Mouse (Mus musculus) ovary, postnatal 14 days (tissue): ENCODE results near the gene Tut7.
"Not testable (repeated sequence)": the region's sequence is repeated elsewhere in the genome, so short reads cannot be mapped to it uniquely, and the experiment has no call there.

Experiments
- DNase-seq: peaks from one replicate; pipeline ENCODE4 v3.0.0; 2022; ENCODE audit warnings: low spot score

Tut7 gene

DNA sequence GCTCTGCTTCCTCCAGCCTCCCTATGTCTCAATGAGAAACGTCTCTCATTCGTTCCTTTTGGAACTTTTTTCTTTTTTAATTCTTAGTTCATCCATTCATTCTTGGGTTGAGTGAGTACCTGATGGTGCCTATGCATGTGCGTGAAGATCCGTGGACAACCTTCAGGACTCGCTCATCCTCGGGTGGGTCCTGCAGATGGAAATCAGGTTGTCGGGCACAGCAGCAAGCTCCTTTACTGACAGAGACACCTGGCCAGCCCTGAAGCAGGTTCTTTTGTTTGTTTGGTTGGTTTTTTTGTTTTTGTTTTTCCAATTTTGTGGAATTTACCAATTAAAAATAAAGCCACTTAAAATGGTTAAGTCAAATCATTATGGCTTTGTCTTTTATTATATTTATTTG, 9.9 kb upstream of the Tut7 start:
- no peak for DNase-seq

DNA sequence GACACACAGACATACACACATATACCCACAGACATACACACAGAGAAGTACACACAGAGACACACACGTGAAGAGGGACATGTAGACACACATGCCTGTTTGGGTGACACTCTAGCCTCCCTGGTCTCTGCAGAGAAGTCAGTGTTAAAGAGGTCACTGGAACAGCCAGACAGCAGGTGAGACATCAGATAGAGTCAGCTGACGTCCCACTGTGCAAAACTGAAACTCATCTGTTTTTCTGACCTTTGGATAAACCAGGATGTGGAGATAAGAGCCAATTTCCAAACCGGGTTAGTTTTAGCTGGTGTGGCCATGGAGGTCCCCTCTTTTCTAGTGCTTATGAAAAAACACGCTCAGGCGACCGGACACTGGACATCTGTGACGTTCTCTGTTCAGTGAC, 9.5 kb upstream of the Tut7 start:
- DNase-seq, result no peak

DNA sequence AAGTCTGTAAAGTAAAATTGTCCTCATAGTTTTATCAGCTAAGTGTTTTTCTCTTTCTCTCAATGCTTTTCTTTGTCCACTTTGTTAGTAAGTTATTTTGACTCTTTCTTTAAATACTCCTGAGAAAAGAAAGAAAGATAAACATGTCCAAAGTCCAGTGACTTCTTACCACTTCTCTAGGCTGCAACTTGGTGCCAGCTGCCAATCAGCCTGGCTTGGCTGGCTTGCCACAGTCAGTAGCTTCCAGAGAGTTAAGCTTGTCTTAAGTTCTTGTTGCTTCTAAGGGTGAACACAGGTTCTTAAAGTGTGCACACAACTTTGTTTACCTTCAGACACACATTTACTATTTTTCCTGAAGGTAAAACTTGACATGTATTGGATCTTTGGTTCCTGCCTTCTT, 3.0 kb upstream of the Tut7 start:
- no peak for DNase-seq

DNA sequence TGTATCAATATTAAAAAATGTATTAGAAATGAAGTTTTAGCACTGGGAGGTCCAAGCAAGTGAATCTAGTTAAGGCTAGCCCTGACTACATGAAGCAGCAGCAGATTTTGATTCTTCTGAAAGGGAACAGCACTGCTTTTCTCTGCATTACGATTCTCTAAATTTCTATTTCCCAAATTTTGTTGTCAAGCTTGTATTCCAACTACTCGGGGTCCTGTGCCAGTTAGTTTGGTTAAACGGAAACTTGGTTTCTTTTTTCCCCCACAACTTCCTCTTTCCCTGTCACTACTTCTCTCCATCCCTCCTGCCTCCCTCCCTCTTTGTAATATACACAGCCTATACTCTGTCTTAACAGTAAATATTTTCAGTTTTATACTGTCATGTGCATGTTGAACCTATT, 2.1 kb downstream of the Tut7 start:
- DNase-seq, result no peak

DNA sequence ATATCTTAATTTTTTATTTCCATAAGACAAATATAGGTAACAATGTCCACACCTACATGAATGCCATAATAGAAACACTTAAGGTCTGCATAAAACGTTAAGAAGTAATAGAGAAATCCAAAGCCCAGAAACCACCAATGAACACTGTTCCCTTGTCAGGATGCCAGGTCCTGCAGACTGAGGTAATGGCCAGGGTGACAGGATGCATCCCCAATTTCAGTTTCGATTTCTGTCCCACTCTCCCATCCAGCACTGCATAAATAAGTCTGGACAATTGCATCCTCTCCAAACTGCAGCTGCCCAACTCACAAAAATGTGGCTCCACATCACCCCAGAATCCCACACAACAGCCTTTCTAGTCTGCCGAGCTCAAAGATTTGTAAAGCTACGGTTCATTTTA, 2.8 kb downstream of the Tut7 start:
- DNase-seq, result no peak

GRCm38 (mm10) chr13:59817352-59817751, 5.6 kb downstream of the Tut7 start:
- no peak for DNase-seq

DNA sequence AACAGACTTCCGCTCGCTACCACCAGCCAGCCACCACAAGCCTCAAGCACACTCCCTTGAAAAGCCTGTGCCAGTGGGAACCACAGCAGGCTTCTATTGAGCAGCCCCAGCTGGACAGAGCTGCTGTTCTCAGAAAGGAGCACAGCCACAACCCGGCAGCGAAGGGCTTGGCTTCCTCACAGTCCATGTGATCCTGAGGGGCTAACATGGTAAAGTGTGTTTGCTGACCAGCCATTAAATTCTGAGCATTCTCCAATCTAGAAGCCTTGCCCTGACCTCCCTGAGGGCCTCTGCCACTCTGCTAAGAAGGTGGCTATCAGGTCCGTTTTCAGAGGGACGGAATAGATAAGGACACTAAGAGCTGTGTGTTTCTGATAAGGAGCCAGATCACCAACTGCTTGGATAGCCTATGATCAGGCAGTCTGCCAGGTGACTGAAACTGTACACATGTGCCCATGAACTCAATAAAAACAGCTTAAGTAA, 8.8 kb downstream of the Tut7 start:
- DNase-seq, result no peak

- DNase-seq, result no peak
These were observed 11.4 kb downstream of the Tut7 start for GRCm38 (mm10) chr13:59811581-59811980.

DNA sequence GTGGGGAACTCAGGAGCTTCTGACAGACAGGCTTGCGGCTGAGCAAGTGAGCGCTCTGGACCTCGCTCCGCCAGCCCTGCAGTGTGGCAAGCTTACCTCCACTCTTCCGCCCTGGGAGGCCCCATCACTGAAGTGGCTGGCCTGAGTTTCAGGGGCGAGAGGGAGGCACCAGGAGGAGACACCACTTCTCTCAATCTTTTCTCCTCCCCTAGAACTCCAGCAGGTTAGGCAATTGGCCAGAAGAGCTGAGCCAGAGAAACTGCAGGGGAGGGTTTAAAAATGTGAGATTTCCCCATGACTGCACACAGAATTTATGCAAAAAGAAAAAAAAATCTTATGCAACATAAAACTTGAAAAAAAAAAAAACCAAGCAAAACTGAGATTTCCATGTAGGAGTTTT, 21.9 kb downstream of the Tut7 start:
- DNase-seq, result peak; percentile 33

- DNase-seq, result no peak
These were observed 22.9 kb downstream of the Tut7 start for GRCm38 (mm10) chr13:59800077-59800476.

DNA sequence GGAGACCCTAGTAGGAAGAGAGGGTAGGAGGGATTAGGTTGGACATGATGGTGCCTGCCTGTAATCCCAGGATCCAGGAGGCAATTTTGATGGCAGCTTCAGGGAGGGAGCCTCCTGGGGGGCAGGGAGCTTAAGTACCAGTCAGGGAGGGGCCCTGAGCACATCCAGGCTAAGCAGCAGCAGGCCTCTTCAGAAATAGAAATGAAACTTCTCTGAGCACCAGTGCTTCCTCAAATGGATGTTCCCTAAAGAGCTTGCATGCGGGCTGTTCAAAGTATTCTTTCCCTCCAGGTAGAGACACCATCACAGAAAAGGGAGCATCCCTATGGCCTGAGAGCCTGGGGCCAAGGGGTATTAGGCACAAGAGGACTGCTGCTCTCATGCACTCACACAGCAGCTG, 24.6 kb downstream of the Tut7 start:
- no peak for DNase-seq

DNA sequence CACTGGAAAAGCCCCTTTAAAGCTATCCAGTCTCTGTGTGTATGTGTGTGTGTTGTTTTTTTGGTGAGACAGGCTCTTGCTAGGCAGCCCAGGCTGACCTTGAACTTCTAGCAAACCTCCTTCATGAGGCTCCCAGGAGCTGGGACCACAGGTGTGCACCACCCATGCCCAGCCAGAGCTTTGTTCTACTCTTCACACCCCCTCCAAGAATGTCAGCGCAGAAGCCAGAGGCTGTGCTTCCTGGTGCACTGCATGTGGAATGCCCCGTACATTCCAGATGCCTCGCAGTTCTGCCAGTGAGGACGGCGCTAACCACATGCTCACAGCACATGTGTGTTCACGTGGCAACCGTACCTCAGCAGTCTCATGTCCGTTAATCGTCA, 26.5 kb downstream of the Tut7 start:
- DNase-seq, result no peak

- no peak for DNase-seq
These were observed 27.0 kb downstream of the Tut7 start for GRCm38 (mm10) chr13:59795807-59796465.

DNA sequence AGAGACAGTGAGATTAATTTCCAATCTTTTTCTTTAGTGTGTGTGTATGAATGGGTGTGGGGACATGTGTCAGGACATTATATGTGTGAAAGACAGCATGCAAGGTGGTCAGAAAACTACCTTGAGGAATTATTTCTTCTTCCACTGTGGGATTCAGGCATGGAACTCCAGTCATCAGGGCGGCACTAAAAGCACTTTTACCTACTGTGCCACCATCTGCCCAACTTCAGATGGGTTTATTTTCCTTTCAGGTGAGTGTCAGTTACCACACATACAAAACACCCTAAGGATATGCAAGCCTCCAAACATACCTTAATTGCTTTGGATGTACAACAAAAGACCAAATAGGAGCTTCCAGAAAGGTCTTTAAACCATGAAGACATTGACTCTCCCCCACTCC, 28.2 kb downstream of the Tut7 start:
- no peak for DNase-seq

DNA sequence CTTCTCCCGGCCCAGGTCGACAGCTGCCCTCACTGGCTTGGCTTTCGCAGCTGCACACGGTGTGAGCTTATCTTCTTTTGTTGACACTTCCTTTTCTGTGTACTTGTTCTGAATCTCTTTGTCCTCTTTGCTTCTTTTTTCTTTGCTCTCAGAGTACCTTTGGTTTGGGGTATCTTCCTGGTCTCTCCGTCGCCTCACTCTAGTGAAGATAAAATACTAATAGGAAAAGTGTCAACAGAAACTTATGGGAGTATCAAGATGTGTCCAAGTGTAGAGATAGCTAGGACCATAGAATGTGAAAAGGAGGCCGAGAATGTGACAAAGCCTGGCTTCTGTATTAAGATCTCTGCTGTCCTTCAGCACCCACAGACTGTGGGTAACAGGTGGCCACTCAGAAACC, 40.8 kb downstream of the Tut7 start, which contains the start of gene Gm49354:
Gene Gm49354, minus strand, starts transcription at position 101 of the 400 bp plus-strand sequence.
- no peak for DNase-seq

GRCm38 (mm10) chr13:59779744-59780264, 43.1 kb downstream of the Tut7 start:
- not testable (repeated sequence) for DNase-seq

- no peak for DNase-seq
These were observed 43.7 kb downstream of the Tut7 start for GRCm38 (mm10) chr13:59779213-59779612.

DNA sequence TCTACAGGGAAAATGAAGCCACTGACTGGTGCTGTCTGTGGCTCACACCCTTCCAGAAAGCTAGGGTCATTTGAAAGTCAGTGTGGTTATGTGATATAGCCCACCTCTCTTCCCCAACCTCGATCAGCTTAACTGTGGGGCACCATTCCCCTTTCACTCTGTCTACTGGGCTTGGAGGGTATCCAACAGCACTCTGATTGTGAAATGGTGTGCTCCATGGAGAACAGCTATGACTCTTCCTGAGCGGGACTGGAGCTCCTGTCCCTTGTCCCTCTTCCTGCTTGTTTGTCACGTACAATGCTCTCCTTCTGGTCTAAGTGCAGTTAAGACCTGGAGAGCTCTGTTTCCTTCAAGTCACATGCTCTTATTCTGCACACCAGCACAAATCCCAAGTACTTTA, 47.8 kb downstream of the Tut7 start:
- DNase-seq, result no peak

DNA sequence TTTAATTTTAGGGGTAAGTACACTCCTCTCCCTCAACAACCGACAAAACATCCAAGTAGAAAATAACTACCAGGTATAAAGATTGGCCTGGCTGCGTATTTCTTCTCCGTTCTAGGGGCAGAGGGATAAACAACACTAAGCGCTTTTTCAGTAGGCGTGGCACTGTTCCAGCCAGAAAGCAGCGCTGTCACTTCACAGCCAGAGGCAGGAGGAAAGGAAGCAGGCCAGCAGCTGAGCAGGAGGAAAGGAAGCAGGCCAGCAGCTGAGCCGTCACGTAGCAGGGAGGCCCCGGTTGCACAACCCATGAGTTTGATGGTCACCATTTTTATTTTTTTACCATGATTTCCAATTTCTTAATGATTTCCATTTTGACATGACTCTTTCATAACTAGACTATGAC, 51.7 kb downstream of the Tut7 start:
- peak; percentile 38 for DNase-seq

GRCm38 (mm10) chr13:59770847-59771246, 52.1 kb downstream of the Tut7 start:
- DNase-seq, result no peak

DNA sequence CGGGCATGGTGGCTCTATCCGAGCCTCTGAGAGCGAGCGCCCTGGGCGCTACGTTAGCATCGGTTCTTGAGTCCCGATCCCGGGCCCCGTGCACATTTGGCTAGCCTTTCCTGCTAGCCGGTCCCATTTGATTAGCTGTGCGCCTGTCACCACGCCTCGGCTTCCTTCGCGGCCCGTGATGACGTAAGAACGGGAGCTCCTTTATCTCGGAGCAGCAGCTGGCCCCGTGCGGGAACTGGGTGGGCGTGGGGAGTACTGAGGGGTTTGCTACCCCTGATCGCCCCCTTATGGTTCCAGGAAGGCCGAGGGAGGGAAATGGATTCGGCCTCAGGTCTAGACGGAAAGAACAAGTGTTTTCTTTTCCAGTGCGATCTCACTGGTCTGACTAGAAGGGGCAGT, 52.8 kb downstream of the Tut7 start:
- DNase-seq, result peak; percentile 65

- peak; percentile 99 for DNase-seq
These were observed 53.4 kb downstream of the Tut7 start, which contains the start of gene Isca1 for GRCm38 (mm10) chr13:59769296-59770163. Isca1 (minus strand) TSS chr13:59769810.

GRCm38 (mm10) chr13:59768531-59768930, 54.4 kb downstream of the Tut7 start:
- no peak for DNase-seq
